Mouse (Mus musculus) right cerebral cortex, postnatal 10 days (tissue): ENCODE results near the gene Bfar.
A peak's percentile ranks its signal among the peaks of the same experiment; 100 is the strongest.
"Not testable (repeated sequence)": the region's sequence is repeated elsewhere in the genome, so short reads cannot be mapped to it uniquely, and the experiment has no call there.

Source experiments
- DNase-seq, 2 experiments: peaks; one replicate each; pipeline ENCODE4 v3.0.0; 2021; ENCODE audit warnings: low spot score in 2 of 2

The Bfar gene

GRCm38 (mm10) chr16:13716821-13717553, 45.3 kb downstream of the Bfar start:
- no peak for DNase-seq

DNA sequence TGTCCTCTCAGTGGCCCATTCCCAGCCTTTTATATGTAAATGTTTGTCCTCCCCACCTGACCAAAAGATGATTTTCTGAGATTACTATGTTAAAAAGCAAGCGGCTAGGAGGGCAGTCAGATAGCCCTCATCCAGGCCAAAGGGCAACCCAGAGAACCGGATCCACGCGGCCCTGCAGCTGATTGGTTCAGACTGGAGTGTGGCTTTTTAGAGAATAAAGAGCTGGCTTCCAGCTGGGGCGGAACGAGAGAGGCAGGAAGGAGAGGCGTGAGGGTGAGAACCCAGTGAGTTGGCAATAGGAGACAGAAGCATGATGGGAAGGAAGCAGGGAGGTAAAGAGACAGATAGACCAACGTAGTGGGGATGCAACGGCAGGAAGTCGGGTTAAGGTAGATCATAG, 51.3 kb downstream of the Bfar start:
- DNase-seq: no peak

GRCm38 (mm10) chr16:13727811-13728335, 56.2 kb downstream of the Bfar start:
- no peak for DNase-seq

DNA sequence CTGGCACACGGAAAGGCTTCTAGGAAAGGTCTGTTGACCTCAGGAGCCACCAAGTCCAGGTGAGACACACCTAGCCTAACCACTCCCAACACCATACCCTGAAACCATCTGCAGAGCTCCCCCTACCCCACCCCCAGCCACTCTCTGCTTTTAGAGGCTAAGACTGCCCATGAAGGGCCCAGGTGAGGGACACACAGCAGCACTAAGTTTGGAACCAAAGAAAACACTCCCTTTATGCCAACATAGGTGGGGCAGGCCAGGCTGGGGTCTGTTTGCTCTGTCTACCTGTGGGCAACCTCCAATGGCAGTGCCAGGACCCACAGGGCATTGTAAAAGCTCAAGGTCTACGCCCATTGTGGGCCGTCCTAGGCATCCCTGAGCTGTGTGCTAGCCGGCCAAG, 57.8 kb downstream of the Bfar start:
- DNase-seq: no peak

DNA sequence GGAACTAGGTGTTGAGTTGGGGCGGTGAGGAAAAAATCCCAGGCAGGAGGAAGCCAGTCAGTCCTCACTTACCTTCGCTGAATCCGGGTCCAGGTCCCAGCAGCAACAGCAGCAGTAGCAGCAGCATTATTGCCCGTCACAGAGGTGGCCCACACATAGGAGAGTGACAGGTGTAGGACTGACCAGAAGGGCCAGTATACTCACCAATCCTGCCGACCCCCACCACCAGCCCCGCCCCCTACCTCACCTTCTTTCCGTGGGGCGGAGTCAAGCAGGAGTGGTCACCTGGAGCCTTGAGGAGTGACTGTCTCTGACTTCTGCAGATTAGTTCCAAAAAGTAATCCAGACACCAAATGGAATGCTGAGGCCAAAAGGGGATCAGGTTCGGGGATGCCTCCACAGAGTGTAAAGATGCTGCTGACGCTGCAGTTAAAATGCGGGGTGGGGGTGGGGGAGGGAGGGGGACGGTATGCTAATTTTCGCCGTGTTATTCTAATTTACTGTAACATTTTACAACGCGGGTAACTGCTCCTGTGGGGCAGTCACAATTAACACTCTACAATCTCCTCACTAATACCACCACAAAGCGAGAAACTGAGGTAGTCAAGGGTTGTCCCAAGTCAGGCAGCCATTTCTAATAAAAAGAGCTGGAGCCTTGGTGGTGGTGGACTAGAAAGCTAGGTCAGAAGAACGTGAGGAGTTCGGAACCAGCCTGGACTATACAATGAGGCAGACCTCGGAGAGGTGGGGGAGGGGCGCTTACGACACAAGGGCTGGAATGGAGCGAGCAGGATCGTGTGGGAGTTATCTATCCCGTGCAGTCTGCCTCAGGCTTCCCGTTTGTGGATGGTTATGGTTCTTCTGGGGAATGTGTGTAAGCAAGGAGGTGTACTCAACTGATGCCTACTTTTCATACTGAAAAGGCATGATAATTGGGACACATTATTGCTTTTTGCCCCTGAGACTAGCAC, 58.9 kb downstream of the Bfar start, which contains the start of gene Pla2g10:
TSS of gene Pla2g10 (minus strand) at position 699 of the 971 bp plus-strand sequence.
- DNase-seq: no peak

GRCm38 (mm10) chr16:13732786-13733185, 61.1 kb downstream of the Bfar start:
- DNase-seq: no peak

GRCm38 (mm10) chr16:13733518-13734137, 62.0 kb downstream of the Bfar start:
- peak; percentile 70 to 85 for DNase-seq

- DNase-seq: no peak
Measured at GRCm38 (mm10) chr16:13735977-13736376, 64.3 kb downstream of the Bfar start.

- DNase-seq: not testable (repeated sequence)
Measured at GRCm38 (mm10) chr16:13739044-13739443, 67.4 kb downstream of the Bfar start.

GRCm38 (mm10) chr16:13740844-13741243, 69.2 kb downstream of the Bfar start:
- no peak for DNase-seq

GRCm38 (mm10) chr16:13747708-13748107, 76.0 kb downstream of the Bfar start:
- DNase-seq: no peak

DNA sequence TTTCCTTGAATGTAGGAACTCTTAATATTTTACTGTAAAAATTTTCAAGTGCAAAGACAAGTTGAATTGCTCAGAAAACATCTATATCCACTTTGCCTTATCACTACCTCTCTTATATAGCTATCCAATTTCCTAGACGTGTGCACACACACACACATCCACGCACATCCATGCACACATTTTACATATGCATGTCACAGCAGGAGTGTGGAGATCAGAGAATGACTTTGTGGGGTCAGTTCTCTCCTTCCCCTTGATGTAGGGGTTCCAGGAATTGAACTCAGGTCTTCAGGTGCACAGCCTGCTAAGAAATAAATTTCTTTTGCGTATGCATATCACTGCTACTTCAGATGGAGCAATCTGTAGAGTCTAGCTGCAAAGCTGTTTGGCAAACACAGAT, 76.5 kb downstream of the Bfar start:
- no peak for DNase-seq

GRCm38 (mm10) chr16:13748813-13749212, 77.2 kb downstream of the Bfar start:
- DNase-seq: not testable (repeated sequence)

GRCm38 (mm10) chr16:13749306-13749705, 77.6 kb downstream of the Bfar start:
- DNase-seq: no peak

GRCm38 (mm10) chr16:13749981-13750380, 78.3 kb downstream of the Bfar start:
- DNase-seq: no peak

DNA sequence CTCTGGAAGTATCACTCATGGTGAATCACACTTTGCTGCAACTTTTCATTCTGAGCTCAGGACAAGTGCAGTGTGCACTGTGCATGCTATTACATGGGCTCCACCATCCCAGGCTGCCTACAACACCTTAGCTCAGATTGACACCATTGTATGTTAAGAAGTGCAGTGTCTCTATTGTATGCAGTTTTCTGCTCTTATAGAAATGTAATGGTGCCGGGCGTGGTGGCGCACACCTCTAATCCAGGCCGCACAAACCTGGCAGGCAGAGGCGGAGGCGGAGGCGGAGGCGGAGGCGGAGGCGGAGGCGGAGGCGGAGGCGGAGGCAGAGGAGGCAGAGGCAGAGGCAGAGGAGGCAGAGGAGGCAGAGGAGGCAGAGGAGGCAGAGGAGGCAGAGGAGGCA, 79.0 kb downstream of the Bfar start:
- DNase-seq: no peak
